Mouse (Mus musculus): ENCODE measurements around the gene Sap30bp.

Sap30bp gene

DNA sequence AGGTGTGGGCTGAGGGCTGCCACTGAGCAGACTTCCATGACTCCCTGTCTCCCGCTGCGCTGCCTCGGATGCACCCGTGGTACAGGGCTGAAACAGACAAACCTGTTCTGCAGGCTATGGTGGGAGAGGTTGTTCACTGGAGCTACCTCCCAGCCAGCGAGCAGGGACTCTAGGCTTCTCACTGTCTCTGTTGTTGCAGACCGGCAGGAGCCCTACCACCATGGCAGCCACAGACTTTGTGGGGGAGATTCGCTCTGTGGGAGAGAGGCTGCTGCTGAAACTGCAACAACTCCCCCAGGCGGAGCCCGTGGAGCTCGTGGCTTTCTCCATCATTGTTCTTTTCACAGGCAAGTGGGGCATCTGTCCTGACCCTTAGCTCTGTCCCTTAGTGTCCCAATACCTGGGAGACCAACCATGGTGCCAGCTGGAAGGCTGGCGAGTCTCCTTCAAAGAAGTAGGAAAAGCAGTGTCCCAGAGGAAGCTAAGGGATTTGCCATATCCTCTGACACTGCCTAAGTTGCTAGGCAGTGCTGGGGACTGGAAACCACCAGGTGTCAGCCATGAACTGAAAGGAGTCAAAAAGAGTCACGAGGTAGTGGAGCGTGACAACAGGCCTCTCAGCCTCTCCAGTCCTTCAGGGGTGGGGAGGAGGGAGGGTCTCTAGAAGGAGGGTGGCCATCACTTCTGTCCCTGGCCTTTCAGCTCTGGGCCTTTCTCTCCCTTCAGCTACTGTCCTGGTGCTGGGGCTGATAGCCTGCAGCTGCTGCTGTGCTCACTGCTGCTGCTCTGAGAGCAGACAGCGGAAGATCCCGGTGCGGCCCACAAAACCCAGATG, 27.9 kb upstream of the Sap30bp start:
- no peak for ATAC-seq (ENCODE audit: insufficient number of reproducible peaks, low FRiP score, low TSS enrichment)

DNA sequence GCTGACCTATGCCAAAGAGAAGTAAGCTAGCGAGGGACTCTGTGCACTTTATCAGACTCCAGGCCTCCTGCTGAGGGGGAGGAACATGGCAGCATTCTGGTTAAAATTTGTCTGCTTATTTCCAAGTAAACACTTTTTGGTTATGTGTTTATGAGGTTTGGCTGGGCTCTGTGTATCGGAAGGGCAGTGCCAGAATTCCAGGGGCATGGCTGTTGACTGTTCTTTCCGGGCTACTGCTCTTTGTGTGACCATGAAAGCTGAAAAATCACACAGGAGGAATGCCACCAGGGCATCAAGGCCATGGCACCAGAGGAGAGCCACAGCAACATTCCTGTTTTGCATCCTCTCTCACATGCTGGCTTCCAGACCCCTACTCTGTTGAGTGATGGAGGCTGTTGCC, 27.0 kb upstream of the Sap30bp start:
- no peak for ATAC-seq (ENCODE audit: insufficient number of reproducible peaks, low FRiP score, low TSS enrichment)

DNA sequence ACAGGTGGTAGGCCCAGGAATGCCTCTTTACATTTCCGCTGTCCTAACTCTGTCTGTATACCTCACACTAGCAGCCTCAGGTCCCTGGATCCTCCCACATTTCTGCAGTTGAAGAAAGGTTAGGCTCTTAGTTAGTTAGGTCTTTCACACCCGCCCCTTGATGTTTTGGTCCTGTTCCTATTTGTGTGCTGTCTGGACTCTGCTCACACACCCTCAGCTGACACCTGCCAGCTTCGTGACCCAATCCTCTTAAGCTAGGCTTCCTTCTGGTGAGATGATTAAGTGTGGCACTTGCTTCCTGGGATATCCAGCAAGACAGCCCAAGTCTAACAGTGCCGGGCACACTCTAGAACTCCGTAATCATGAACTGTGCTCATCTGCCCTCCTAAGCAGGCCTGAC, 26.6 kb upstream of the Sap30bp start:
- no peak for ATAC-seq (ENCODE audit: insufficient number of reproducible peaks, low FRiP score, low TSS enrichment)

DNA sequence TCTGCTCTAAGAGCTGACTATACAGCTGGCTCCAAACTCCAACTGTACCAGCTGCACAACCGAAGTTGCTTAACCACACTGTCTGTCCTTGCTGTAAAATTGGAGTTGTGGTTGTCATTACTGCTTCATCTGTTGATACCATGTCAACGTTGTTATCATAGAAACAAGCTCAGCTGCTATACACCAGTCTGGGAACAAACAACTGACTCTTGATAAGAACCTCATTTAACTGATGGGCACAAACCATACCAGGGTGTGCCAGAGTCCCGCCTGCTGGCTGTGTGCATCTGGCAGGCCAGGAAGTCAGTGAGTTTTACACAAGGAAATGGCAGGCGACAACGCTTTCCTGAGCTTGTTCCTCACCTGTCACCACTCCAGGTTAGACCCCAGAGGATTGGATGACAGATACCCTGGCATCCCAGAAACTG, 21.9 kb upstream of the Sap30bp start:
- no peak for ATAC-seq (ENCODE audit: insufficient number of reproducible peaks, low FRiP score, low TSS enrichment)

DNA sequence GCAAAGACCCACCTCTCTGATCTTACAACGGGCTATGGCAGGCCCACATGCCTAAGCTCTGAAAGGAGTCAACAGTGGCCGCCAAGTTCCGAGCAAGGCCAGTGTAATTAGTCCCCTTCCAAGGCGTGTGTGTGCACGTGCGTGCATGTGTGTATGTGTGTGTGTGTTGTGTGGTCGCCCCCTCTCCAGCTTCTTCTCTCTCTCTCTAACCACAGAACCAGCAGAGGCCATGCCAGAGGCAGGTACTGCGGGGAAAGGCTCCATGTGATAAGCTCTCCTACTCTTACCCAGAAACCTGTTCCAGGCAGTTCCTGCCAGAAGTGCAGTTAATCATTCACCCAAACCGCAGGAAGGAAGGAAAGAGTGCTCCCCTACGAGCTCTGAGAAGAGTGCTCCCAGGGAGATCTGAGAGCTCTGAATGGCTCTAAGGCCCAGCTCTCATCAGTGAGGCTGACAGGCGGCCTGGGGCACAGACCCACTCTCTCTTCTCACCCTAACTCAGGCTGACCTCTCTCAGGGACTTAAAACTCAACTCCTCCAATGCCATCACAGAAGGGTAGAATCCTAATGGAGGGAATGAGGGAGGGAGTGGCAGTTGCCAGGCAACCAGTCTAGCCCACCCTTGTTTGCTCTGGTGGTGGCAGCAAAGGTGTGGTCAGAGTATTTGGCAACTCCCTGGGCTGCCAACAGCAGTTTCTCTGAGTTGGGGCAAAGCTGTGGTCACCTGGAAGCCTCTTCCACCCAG, 21.3 kb upstream of the Sap30bp start, which contains the start of gene Smim6:
Gene Smim6 (plus strand): TSS at position 386 of the 745 bp plus-strand sequence.
- ATAC-seq (ENCODE audit: insufficient number of reproducible peaks, low FRiP score, low TSS enrichment): no peak

DNA sequence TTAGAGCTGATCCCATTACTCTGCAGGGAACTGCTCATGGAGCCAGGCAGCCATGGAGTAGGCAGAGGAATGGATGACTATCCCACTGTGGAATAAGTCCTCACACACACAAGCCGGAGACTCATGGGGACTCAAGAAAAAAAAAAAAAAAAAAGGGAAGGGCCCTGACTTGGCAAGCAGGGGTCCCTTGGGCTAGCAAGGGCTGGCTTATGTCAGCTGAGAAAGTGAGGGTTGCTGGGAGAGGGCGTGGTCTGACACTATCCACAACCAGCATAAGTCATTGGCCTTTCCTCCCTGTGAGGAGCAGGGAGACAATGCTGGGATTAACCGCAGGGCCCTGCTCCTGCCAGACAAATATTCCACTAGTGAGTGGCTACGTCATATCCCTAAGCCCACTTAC, 16.5 kb upstream of the Sap30bp start:
- no peak for ATAC-seq (ENCODE audit: insufficient number of reproducible peaks, low FRiP score, low TSS enrichment)

DNA sequence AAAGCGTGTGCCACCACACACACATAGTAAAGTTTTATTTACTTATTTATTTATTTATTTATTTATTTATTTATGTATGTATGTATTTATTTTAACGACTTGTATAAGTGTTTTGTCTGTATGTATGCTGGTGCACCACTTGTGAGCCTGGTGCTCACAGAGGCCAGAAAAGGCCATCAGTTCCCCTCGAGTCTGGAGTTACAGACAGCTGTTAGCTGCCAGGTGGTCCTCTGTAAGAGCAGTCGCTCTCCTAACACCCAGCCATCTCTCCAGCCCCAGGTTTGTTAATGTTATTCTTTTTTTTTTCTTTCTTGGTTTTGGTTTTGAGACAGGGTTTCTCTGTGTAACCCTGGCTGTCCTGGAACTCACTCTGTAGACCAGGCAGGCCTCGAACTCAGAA, 14.4 kb upstream of the Sap30bp start:
- ATAC-seq (ENCODE audit: insufficient number of reproducible peaks, low FRiP score, low TSS enrichment): no peak

DNA sequence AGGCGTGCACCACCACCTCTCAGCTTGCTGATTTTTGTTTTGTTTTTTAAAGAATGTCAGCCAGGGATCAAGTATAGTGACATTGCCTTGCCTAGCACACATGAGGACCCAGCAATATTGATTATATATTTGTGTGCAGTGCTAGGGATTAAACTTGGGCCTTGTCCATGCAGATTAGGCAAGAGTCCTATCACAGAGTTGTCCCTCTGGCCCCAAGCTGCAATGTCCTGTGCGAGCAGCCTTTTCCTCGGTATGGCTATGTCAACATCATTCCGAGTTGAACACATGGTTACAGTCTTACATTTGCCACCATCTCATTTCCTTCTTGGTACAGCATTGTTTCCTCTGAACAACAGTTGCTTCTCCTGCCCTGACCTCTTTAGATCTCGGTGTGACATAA, 14.0 kb upstream of the Sap30bp start:
- ATAC-seq (ENCODE audit: insufficient number of reproducible peaks, low FRiP score, low TSS enrichment): no peak

DNA sequence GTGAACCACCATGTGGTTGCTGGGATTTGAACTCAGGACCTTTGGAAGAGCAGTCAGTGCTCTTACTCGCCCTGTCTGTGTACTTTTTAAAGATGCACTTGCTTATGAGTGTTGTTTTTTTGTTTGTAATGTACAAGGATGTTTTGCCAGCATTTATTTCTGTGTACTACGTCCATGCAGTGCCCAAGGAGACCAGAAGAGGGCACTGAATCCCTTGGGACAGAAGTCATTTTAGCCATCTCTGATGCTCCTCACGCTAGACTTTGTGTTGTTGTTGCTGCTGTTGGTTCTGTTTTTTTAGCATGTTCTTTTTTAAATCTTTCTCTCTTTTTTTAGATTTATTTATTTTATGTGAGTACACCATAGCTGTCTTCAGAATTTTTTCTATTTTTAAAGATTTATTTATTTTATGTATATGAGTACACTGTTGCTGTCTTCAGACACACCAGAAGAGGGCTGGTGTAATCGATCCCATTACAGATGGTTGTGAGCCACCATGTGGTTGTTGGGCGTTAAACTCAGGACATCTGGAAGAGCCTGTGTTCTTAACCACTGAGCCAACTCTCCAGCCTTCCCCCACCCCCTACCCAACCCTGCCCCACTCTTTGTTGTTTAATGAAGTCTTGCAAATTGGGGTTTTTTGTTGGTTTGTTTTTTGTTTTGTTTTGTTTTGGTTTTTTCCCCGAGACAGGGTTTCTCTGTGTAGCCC, 12.8 kb upstream of the Sap30bp start:
- ATAC-seq (ENCODE audit: insufficient number of reproducible peaks, low FRiP score, low TSS enrichment): no peak

DNA sequence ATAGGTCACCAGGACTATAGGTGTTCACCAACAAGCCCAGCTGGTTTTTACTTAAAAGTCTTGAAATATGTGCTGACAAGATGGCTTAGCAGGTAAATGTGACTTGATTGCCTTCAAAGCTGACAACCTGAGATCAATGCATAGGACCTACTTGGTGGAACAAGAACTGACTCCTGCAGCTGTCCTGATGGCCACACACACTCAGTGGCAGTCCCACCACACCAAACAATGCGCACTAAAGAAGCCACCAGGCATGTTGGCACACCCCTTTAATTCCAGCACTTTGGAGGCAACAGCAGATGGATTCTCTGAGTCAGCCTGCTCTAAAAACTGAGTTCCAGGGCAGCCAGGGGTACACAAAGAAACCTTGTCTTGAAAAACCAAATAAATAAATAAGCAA, 11.1 kb upstream of the Sap30bp start:
- ATAC-seq (ENCODE audit: insufficient number of reproducible peaks, low FRiP score, low TSS enrichment): no peak

DNA sequence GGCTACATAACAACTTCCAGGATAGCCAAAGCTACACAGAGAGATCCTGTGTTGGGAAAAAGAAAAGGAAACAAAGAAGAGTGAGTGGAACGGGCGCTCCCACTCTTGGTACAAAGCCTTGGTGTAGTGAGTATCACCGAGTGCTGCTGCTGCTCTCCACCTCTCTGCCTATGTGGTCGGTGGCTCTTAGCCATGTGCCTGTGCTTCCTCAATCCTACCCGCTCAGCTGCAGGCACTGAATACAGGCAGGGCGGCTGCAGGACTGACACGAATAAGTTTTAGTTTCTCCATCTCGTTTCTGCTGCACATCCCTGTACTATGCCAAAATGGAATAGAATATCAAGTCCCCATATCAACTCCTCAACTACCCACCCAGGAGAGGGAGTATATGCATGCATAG, 4.1 kb upstream of the Sap30bp start:
- no peak for ATAC-seq (ENCODE audit: insufficient number of reproducible peaks, low FRiP score, low TSS enrichment)

DNA sequence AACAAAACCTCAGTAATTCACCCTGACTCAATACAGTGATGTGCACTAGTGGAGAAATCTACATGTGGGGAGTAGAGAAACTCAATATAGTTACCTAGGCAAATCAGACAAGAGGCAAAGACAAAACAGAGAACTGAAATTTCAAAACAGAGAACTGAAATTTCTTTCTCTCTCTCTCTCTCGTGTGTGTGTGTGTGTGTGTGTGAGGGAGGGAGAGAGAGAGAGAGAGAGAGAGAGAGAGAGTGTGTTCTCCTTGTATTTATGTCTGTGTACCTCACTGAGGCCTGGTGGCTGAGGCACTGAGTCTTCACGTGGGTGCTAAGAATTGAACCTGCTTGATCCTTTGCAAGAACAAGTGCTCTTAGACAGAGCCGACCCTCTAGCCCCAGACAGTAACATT, 3.3 kb upstream of the Sap30bp start:
- no peak for ATAC-seq (ENCODE audit: insufficient number of reproducible peaks, low FRiP score, low TSS enrichment)

DNA sequence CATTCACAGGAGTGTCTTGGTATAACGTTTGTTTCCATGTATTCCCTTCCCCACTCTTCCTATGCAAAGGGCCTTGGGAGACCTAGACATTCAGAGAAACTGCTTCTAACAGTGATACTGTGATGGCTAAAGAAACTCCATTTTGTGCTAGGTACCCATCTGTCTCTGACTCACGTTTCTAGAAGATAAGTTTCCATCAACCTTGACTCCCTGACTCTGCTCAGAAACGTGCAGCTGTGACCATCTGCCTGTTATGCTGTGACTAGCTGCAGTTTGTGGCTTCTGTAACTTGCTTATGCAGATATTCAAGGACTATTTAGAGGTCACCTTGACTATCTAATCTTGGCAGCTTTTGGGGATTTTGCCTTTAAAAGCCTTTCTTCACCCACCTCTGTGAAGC, 1.8 kb upstream of the Sap30bp start:
- ATAC-seq (ENCODE audit: insufficient number of reproducible peaks, low FRiP score, low TSS enrichment): no peak

DNA sequence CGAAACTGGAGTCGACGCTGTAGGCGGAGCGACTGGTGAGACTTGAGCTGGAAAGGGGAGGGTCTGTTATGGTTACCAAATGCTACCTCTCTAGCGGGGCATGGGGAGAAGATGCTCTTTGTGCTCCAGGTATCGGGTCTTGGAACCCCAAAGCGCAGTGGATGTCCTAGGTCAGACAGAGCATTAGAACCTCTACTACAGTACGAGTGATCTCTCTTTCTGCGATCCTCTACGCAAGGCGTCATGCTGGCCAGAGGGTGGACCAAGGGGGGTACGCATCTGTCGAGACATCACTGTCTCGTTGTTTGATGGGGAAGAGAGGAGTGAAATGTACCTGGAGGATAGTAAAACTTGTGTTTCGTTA, 647 bp downstream of the Sap30bp start:
- peak; percentile 20; the same call in 1 of the 2 replicates for ATAC-seq (ENCODE audit: insufficient number of reproducible peaks, low FRiP score, low TSS enrichment)

DNA sequence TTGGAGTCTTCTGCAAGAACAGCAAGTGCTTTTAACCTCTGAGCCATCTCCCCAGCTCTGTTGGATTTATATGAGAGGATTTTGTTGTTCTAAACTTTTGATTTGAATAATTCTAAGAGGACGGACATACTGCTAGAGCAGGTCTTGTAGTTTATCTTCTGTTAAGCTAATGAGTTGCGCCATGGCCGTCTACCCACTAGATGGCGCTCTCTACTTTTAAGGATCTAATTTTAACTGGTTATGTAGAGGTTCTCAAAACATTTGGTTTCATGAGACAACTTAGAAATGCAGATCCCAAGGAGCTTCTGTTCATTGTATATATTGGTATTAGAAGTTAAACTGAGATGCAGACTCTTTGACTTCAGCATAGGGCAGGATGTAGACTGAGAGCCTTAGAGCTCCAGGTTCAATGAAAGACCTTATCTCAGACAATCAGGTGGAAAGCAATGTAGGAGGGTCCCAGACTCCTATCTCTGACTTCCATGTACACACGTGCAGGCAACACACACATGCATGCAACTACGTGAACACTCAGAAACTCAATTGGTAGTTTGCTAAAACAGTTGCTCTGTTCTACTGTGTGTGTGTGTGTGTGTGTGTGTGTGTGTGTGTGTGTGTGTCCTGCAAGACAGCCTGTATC, 6.7 kb downstream of the Sap30bp start:
- ATAC-seq (ENCODE audit: insufficient number of reproducible peaks, low FRiP score, low TSS enrichment): no peak

DNA sequence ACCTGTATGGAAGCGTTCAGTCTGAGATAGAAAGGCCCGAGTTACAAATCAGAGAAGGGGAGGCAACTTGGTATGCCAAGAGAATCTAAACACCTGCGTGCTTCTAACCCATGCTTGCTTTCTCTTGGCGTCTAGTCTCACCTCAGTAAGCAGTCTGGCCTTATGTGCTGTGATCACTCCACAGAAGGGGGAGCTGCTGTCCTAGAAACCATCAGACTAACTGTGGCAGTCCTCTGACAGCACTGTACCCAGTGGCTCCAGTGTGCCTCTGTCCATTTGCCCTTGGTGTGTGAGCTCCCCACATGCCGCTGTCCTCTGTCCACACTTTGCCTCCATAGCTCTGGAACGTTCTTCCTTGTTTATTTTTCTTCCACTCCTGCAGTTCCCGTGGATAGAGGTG, 8.9 kb downstream of the Sap30bp start:
- ATAC-seq (ENCODE audit: insufficient number of reproducible peaks, low FRiP score, low TSS enrichment): no peak

DNA sequence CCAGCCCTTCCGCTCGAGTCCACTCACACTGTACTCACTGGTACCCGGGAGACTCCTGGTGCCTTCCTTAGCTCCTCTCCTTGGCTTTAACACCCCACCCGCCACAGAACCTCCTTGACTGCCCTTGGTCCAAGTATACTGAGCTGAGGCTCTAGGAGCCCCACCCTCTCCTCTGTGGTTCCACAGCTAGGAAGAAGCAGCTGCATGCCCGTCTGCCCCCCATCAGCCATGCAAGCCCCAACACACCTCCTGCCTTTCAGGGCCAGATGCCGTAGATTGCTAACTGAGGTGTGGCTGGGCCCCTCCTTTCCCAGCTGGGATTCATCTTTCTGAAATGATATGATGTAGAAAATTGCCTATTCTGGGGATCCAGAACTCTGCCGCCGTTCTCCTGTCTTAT, 12.2 kb downstream of the Sap30bp start:
- no peak for ATAC-seq (ENCODE audit: insufficient number of reproducible peaks, low FRiP score, low TSS enrichment)

DNA sequence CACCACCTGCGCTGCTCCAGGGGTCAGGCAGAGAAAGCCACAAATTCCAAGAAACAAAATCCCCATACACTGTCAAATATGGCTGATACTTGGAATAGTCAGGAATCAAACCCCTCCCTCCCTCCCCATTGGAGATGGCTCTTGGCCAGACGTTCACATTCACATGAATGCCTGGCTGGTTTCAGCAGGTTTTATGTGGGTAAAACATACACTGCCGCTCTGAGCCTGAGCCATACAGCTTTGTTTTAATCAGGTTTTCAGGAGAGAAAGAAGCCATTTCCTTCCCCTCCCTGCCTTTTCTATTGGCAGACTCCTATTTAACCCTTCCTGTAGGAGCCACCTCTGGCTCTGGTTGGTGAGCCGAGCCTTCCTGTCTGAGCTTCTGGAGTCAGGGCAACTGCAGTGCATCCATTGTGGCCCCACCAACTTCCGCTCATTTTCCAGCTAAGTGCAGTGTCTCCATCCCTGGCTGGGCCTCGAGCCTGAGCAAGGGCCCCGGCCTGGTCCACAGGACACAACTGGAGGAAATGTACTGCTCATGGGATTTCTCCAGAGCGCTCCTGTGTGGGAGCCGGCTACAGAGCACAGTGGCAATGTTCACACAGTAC, 13.2 kb downstream of the Sap30bp start:
- ATAC-seq (ENCODE audit: insufficient number of reproducible peaks, low FRiP score, low TSS enrichment): no peak

DNA sequence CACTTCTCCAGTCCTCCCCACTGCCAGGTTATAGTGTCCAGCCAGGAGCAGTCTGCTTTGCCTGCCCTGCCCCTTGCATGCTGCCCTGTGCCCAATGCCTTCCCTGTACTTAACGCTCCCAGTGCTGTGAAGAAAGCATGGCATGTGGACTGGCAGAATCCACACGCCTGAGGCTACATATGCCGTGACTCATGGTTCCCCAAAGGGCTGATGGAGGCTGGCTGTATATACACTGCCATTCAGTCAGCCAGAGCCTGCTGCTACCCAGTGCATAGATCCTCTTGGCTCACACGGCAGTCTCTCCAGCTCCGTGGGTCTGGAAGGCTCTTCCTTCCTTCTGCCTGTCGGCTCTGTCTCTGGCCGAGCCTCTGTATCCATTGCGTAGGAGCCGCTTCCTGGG, 15.2 kb downstream of the Sap30bp start:
- ATAC-seq (ENCODE audit: insufficient number of reproducible peaks, low FRiP score, low TSS enrichment): no peak; the same call in 1 of the 2 replicates

DNA sequence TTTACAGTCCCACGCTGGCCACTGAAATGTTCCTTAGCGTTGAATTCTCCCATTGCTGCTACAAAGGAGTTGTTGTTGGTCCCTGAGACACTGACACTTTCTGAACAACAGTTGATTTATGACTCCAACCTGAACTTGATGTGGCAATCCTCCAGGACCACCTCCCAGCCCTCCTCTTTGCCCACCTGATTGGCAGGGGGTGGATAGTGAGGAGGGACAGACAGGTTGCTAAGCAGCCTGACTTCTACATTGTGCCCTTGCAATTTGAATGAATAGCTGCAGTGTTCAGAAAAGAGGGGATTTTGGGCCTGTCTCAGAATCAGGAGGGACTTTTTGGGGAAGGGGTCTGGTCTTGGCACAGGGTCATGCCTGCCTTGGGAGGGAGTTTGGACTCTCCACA, 17.6 kb downstream of the Sap30bp start:
- no peak for ATAC-seq (ENCODE audit: insufficient number of reproducible peaks, low FRiP score, low TSS enrichment)
